Mouse (Mus musculus) 3T3-L1 (cell line): Measurements from ENCODE around the gene Pomt1.
A peak's percentile ranks its signal among the peaks of the same experiment; 100 is the strongest.
"Not testable (repeated sequence)": the region's sequence is repeated elsewhere in the genome, so short reads cannot be mapped to it uniquely, and the experiment has no call there.

Experiments used
- DNase-seq: peaks from one replicate; pipeline ENCODE4 v3.0.0-alpha.2; 2015; ENCODE audit warnings: low read depth, low spot score

Pomt1 gene

GRCm38 (mm10) chr2:32282289-32282688 lies 45.9 kb downstream of the Pomt1 start:
- no peak for DNase-seq

- DNase-seq = peak; percentile 82
Measured at GRCm38 (mm10) chr2:32282727-32283126, 46.3 kb downstream of the Pomt1 start.

GRCm38 (mm10) chr2:32283986-32284385 lies 47.6 kb downstream of the Pomt1 start:
- no peak for DNase-seq

- peak; percentile 60 for DNase-seq
Measured at GRCm38 (mm10) chr2:32287334-32287840, 51.0 kb downstream of the Pomt1 start, which contains the start of gene Golga2. Golga2 (plus strand) TSS chr2:32287384.

DNA sequence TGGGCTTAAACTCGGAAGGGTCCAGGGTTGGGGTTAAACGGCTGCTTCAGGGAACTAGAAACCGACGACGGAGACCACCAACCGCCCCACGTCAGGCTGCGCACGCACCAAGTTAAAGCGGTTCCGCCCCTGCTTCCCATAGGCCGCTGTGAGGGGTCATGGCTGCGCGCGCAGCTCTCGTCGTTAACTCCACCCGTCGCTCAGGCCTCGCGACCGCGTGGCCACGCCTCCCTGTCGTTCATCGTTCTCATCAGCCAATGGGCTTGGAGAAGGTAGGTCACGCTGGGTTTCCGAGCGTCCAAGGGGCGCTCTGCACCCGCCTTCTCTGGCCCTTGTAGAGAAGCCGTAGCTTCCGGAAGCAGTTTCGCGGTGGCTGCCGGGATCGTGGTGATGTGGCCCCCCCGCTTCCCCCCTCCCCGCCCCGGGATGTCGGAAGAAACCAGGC lies 51.6 kb downstream of the Pomt1 start, which contains the start of gene Swi5:
Gene Swi5, minus strand, starts transcription at position 153 of the 445 bp plus-strand sequence.
- DNase-seq = peak; percentile 100

GRCm38 (mm10) chr2:32288371-32288931 lies 52.1 kb downstream of the Pomt1 start:
- peak; percentile 55 for DNase-seq

DNA sequence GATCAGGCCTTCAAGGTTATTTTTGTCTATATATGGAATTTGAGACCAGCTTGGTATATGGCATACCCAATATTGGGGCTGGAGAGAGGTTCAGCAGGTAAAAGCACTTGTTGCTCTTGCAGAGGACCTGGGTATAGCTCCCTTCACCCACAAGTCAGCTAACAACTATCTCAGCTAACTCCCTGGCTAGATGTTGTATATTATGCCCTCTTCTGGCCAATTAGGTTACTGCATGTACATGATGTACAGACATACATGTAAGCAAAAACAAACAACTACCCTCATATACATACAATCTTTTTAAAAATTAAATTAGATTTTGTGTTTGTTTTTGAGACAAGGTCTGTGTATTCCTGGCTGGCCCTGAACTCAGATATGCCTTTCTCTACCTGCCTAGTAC lies 53.2 kb downstream of the Pomt1 start:
- peak; percentile 88 for DNase-seq

DNA sequence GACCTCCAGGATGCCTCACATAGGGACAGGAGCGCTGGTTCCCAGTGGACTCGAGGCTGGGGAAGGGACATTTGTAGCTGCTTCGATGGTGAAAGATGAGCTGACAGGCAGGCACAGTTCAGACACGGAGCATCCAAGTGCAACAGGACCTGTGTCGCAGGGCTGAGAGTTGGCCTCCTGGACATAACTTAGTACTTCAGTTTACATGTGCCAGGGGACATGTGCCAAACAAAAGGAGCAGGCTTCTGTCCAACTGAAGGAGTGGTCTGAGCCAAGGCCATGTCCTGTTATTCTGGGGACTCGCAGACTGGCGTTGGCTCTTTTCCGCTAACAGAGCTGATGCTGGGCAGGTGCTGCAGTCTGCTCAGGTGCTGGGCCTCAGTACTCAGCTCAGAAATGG lies 58.0 kb downstream of the Pomt1 start:
- no peak for DNase-seq

DNA sequence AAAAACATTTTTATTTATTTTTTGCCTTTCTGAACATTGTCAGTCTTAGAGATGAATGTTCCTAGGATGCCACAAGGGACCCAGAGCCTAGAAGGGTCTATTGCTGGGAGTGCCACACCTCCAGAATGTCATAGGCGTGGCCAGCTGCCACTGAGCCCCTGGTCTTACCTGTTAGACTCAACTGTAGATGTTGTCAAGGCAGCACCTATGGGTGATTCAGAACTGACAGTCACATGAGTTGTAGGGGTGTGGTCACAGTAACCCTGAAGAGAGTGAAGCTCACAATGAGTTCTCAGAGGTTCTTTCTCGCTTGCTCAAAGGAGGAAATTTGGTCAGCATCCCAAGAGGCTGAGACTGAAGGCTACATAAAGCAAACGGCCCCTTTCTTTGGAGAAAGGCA lies 58.9 kb downstream of the Pomt1 start:
- DNase-seq = no peak

DNA sequence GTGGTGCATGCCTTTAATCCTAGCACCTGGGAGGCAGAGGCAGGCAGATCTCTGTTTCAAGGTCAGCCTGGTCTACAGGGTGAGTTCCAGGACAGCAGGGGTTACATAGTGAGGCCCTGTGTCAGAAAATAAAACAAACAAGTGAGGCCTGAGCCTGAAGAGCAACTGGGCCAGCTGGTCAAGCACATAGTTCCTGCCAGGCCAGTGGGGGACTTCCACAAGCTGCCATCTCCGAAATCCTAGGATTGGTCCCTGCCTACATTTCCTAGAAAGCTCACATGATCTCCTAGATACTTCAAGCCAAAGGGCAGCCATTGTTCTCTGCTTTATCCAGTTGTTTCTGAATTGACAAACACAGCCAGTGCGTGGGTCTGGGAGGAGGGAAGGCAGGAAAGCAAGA lies 59.5 kb downstream of the Pomt1 start:
- not testable (repeated sequence) for DNase-seq

DNA sequence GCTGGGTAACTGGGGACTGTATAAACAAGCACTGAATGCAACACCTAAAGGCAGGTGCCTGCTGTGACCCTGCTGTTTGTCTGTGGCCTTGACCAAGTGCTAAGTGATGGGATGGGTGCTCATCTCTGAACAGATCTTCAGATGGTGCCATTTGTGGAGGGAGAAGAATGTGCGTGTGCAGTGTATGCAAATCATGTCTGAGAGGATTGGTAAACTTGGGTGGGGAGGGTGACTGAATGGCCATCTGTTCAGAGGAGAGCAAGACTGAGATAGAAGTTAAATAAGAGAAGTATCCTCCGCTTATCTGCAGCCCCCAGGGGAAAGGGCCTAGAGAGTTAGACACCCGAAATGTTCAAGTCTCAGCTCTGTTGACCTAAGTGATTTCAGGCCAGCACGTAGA lies 63.1 kb downstream of the Pomt1 start:
- no peak for DNase-seq

GRCm38 (mm10) chr2:32302952-32303351 lies 66.6 kb downstream of the Pomt1 start:
- DNase-seq = no peak

- DNase-seq = peak; percentile 80
Measured at GRCm38 (mm10) chr2:32304145-32304832, 67.9 kb downstream of the Pomt1 start.
